Mouse (Mus musculus) heart, adult 8-10 months (tissue): Measurements from ENCODE around the gene Mat2a. TPM values are rescaled to one million over a fixed set of nuclear protein-coding genes. Genes with fewer than 3 reads are reported as not detected.

Experiments used
- DNase-seq: peaks from one replicate; pipeline ENCODE4 v3.0.0; 2022; ENCODE audit warnings: low spot score
- total RNA-seq, 4 experiments: library from RNA; stranded (reverse); gene quantifications; 2 replicates each; pipeline ENCODE4 v1.2.4; 2022

Gene Mat2a
- total RNA-seq, 4 experiments from 2014 or later, result 112 to 150 (median 119) TPM

GRCm38 (mm10) chr6:72383142-72383820 is 56.1 kb downstream of the Mat2a start:
- DNase-seq, result no peak

Other genes with a start within 250 kb of the Mat2a start
- gene Atoh8, start 204.0 kb downstream of the Mat2a start, total RNA-seq, result 10 to 100 TPM in 2 of 4 experiments, 1 to 10 TPM in 2; 9.6 to 10.9 (median 10.1) TPM
- under 1 TPM in 1 of 4 experiments, not detected in 3; 0.23 TPM for gene Sftpb, start 134.9 kb downstream of the Mat2a start, total RNA-seq
- gene Usp39, start 94.4 kb downstream of the Mat2a start, total RNA-seq, result 10 to 100 TPM; 14.4 to 20.0 (median 15.2) TPM
- 10 to 100 TPM in 1 of 4 experiments, 1 to 10 TPM in 3; 7.6 to 10.4 (median 8.0) TPM for gene 0610030E20Rik, start 92.2 kb downstream of the Mat2a start, total RNA-seq
- gene Tmem150a, start 84.1 kb downstream of the Mat2a start, total RNA-seq, result 10 to 100 TPM; 20.4 to 24.3 (median 22.2) TPM
- 10 to 100 TPM; 39.5 to 49.6 (median 41.5) TPM for gene Rnf181, start 72.6 kb downstream of the Mat2a start, total RNA-seq
- gene Vamp5, start 59.1 kb downstream of the Mat2a start, total RNA-seq, result 10 to 100 TPM; 58.0 to 68.1 (median 61.2) TPM
- gene Vamp8, start 48.9 kb downstream of the Mat2a start, total RNA-seq, result 10 to 100 TPM; 58.8 to 80.9 (median 70.8) TPM
- 10 to 100 TPM; 30.9 to 38.9 (median 33.8) TPM for gene Ggcx, start 25.2 kb downstream of the Mat2a start, total RNA-seq
- gene Sh2d6, start 82.1 kb upstream of the Mat2a start, total RNA-seq, result not detected
- 10 to 100 TPM in 1 of 4 experiments, 1 to 10 TPM in 3; 7.5 to 11.8 (median 9.2) TPM for gene Capg, start 104.8 kb upstream of the Mat2a start, total RNA-seq
- gene Elmod3, start 158.9 kb upstream of the Mat2a start, total RNA-seq, result 10 to 100 TPM; 12.1 to 16.4 (median 14.5) TPM
- gene Retsat, start 158.9 kb upstream of the Mat2a start, total RNA-seq, result 100 to 1,000 TPM; 170 to 247 (median 189) TPM
- 10 to 100 TPM; 63.6 to 67.4 (median 65.5) TPM for gene Tgoln1, start 177.4 kb upstream of the Mat2a start, total RNA-seq